Mouse (Mus musculus) adrenal gland, postnatal 25 days (tissue): ENCODE measurements around the gene AI597479. TPM values are rescaled to one million over a fixed set of nuclear protein-coding genes. Genes with fewer than 3 reads are reported as not detected.

Source experiments
- DNase-seq: peaks from one replicate; pipeline ENCODE4 v3.0.0; 2021; ENCODE audit warnings: mixed read lengths
- long read RNA-seq: library from polyadenylated mRNA; stranded (forward); transcript quantifications from one replicate; pipeline ENCODE4 v2.0.0, GENCODE M21; 2021
- total RNA-seq: library from RNA; stranded (reverse); gene quantifications from 2 replicates; pipeline ENCODE4 v1.2.3, GENCODE M21; 2021

AI597479 gene
- 18.7 and 20.0 TPM in 2 replicates for total RNA-seq
- long read RNA-seq, transcript AI597479-201 (4 exons, 3,458 nt), result major isoform, 24 of 25 reads
- long read RNA-seq, partial matches to known transcripts, result 0 of 25 reads
- long read RNA-seq, other reads (novel, unspliced or antisense), result 1 of 25 reads

GRCm38 (mm10) chr1:43098031-43098984, at the start of gene AI597479, which contains the start of gene Tgfbrap1:
Gene AI597479 (plus strand): TSS chr1:43098710.
Gene Tgfbrap1 (minus strand): TSS chr1:43098637.
- peak; percentile 91 for DNase-seq

- DNase-seq, result no peak
Measured at GRCm38 (mm10) chr1:43051903-43052302, 46.6 kb upstream of the AI597479 start.

GRCm38 (mm10) chr1:43065615-43066310, 32.7 kb upstream of the AI597479 start:
- DNase-seq, result peak; percentile 61

GRCm38 (mm10) chr1:43066573-43066972, 31.9 kb upstream of the AI597479 start:
- no peak for DNase-seq

- no peak for DNase-seq
Measured at GRCm38 (mm10) chr1:43067551-43067950, 31.0 kb upstream of the AI597479 start.

GRCm38 (mm10) chr1:43070726-43071125, 27.8 kb upstream of the AI597479 start:
- no peak for DNase-seq

- no peak for DNase-seq
Measured at GRCm38 (mm10) chr1:43072028-43072427, 26.5 kb upstream of the AI597479 start.

- DNase-seq, result no peak
Measured at GRCm38 (mm10) chr1:43072561-43072960, 25.9 kb upstream of the AI597479 start.

GRCm38 (mm10) chr1:43074791-43075190, 23.7 kb upstream of the AI597479 start:
- DNase-seq, result no peak

GRCm38 (mm10) chr1:43078124-43078523, 20.4 kb upstream of the AI597479 start:
- DNase-seq, result no peak

GRCm38 (mm10) chr1:43082946-43083345, 15.6 kb upstream of the AI597479 start:
- DNase-seq, result no peak

GRCm38 (mm10) chr1:43090418-43090817, 8.1 kb upstream of the AI597479 start:
- DNase-seq, result no peak

- DNase-seq, result no peak
Measured at GRCm38 (mm10) chr1:43091306-43092055, 7.0 kb upstream of the AI597479 start.

GRCm38 (mm10) chr1:43092056-43093015, 6.2 kb upstream of the AI597479 start:
- DNase-seq, result peak; percentile 74

GRCm38 (mm10) chr1:43094206-43094605, 4.3 kb upstream of the AI597479 start:
- DNase-seq, result no peak

- DNase-seq, result no peak
Measured at GRCm38 (mm10) chr1:43108729-43109128, 10.2 kb downstream of the AI597479 start.

GRCm38 (mm10) chr1:43110556-43110955, 12.0 kb downstream of the AI597479 start:
- peak; percentile 70 for DNase-seq

- peak; percentile 50 for DNase-seq
Measured at GRCm38 (mm10) chr1:43112882-43113281, 14.4 kb downstream of the AI597479 start.

- no peak for DNase-seq
Measured at GRCm38 (mm10) chr1:43117435-43117834, 18.9 kb downstream of the AI597479 start.

GRCm38 (mm10) chr1:43120950-43121349, 22.4 kb downstream of the AI597479 start:
- no peak for DNase-seq

GRCm38 (mm10) chr1:43122616-43123015, 24.1 kb downstream of the AI597479 start:
- no peak for DNase-seq
